Mouse (Mus musculus): ENCODE measurements at regions not wholly inside any gene's neighbourhood (a gene's known extent, or its start where the extent isn't known, plus 50 kb on each side); places are given as distances from the start of the nearest gene placed in this dataset.

DNA sequence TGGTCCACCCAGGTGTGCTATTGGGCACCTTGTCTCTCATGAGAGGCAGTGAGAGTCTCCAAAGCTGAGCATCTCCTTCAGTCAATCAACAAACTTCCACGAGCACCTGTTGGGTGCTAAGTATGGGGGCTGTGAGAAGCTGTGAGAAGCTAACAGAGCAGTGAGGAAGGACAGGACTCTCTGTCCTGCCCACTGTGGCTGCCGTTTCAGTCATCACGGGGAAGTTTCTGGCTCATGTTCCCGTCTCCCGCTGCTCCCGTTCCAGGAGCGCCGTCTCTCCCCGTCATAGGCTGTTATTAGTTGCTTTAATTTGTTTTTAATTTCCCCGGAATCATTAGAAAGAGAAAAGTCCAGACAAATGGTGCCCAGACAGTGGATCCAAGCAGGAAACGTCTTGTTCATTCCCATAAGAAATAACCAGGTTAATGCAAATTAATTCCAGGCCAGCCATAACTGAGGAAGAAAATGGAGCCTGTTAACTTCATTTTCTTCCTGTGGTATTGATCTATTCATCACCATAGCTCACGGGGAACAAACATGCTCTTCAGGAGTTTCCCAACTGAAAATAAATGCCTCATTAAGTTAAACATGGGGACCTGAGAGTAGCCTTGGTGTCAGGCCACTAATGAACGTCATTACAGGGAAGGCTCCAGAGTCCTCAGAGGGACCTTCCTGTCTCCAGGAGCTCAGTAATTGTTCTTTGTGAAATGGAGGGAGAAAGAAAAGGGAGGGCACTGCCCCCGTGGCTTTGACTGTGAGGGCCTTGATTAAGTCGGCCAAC is 70.3 kb downstream of the Matn1 start:
- no peak for DNase-seq (ENCODE audit: low spot score)

DNA sequence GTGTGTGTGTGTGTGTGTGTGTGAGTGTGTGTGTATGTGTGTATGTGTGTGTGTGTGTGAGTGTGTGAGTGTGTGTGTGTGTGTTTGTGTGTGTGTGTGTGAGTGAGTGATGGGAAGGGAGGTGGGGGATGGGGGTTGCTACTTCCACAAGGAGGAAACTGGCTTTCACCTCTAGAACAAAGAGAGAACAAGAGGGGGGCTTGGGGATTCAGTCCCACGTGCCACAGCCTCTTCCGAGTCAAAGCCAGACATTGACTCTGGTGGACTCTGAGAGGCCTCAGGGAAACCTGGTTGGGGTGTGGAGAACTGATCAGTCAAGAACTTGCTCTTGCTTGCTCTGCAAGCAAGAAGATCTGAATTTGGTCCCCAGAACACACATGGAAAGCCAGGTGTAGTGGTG is 71.0 kb downstream of the Matn1 start:
- no peak for DNase-seq (ENCODE audit: low spot score)

DNA sequence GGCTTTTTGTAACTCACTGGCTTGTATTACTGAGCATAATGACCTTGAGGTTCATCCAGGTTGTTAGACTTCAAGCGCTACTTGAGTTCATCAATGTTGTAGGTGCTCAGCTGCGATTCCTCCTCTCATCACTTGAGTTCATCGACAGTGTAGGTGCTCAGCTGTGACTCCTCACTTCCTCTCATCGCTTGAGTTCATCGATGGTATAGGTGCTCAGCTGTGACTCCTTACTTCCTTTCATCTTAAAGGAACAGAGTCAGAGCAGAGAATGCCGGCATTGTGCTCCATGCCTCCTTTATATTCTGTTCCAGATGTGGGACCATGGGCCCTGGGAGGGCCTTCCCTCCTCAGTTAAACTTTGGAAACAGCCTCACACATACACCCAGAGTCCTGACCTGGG is 79.4 kb downstream of the Matn1 start:
- no peak for DNase-seq (ENCODE audit: low spot score)

- no peak for DNase-seq (ENCODE audit: low spot score)
These were observed 92.1 kb downstream of the Matn1 start for GRCm38 (mm10) chr4:131036292-131036691.

GRCm38 (mm10) chr4:131037179-131037578 is 93.0 kb downstream of the Matn1 start:
- no peak for DNase-seq (ENCODE audit: low spot score)

GRCm38 (mm10) chr4:131039686-131040085 is 95.5 kb downstream of the Matn1 start:
- DNase-seq (ENCODE audit: low spot score), result no peak

- no peak for DNase-seq (ENCODE audit: low spot score)
These were observed 97.0 kb downstream of the Matn1 start for GRCm38 (mm10) chr4:131041210-131041609.

GRCm38 (mm10) chr4:131046101-131046500 is 101.9 kb downstream of the Matn1 start:
- no peak for DNase-seq (ENCODE audit: low spot score)

- DNase-seq (ENCODE audit: low spot score), result no peak
These were observed 102.9 kb downstream of the Matn1 start for GRCm38 (mm10) chr4:131046969-131047650.

DNA sequence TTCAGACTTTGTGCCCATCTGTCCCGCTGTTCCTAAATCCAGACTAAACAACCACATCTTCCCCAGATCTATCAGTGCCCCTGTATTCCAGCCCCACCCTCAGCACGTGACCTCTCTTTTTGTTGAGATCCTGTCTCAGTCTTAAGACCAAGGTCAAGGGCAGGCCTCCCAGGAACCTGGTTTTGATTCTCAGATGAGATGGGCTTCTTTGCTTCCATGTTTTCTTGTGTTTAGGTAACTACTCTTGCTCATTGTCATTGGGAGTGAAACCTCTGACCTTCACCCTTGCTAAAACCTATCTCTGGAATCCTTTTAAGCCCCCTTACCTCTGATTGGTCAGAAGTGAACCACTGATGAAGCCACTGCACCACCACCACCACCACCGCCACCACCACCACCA is 112.1 kb downstream of the Matn1 start:
- no peak for DNase-seq (ENCODE audit: low spot score)

DNA sequence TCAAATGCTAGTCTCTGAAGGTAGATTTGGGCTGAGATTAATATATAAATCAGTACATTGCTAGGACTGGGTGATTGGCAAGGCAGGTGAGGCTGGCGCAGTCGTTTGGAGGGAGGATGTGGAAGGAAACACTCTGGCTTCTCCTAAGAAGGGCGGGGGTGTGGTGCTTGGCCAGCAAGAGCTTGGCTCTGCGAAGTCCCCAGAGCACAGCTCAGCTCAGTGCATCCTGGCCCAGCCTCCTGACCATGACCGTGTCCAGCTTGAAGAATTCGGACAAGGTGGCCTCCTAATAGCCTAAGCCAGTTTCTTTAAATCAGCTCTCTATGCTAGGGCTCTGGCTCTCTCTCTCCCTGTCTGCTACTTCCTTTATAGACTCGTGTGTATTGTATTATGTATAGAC is 115.4 kb downstream of the Matn1 start:
- no peak for DNase-seq (ENCODE audit: low spot score)

DNA sequence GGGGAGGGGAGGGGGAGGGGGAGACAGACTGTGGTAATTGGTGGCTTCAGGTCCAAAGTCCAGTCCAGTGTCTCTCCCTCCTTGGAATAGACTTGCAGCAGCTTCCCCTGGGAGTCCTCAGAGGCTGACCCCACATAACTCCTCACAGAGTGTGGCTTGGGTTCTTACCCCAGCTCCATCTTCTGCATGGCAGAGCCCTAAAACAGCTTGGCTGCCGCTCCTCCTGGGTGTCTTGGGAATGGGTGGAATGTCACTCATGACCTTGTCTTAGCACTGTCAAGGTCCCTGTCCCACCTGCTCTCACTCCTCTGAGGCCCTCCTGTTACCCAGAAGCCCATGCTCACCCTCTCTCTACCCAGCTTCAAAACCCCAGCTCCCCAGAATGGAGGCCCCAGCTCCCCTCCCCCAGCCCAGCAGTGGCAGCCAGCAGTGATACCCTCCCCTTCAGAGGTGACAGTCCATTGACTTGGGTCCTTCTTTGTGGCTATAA is 116.1 kb downstream of the Matn1 start:
- no peak for DNase-seq (ENCODE audit: low spot score)

GRCm38 (mm10) chr4:131060706-131061105 is 116.5 kb downstream of the Matn1 start:
- DNase-seq (ENCODE audit: low spot score), result no peak

DNA sequence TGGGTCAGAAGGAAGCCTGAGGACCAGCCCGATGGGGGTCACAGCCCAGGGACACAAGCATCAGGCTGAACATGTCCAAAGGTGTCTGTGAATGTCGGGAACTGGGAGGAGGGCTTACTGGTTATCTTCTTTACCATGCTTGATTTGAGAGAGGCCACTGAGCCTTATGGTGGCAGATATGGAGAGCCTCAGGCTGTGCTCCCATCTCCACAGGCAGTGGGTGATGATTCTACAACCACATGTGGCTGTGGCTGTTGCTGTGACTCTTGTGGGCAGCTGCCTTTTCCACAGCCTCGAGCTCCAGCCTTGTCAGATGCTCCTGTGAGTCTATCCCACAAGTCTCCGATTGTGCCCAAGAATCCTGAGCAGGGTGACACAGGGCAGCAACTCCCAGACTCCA is 118.4 kb downstream of the Matn1 start:
- DNase-seq (ENCODE audit: low spot score), result no peak

DNA sequence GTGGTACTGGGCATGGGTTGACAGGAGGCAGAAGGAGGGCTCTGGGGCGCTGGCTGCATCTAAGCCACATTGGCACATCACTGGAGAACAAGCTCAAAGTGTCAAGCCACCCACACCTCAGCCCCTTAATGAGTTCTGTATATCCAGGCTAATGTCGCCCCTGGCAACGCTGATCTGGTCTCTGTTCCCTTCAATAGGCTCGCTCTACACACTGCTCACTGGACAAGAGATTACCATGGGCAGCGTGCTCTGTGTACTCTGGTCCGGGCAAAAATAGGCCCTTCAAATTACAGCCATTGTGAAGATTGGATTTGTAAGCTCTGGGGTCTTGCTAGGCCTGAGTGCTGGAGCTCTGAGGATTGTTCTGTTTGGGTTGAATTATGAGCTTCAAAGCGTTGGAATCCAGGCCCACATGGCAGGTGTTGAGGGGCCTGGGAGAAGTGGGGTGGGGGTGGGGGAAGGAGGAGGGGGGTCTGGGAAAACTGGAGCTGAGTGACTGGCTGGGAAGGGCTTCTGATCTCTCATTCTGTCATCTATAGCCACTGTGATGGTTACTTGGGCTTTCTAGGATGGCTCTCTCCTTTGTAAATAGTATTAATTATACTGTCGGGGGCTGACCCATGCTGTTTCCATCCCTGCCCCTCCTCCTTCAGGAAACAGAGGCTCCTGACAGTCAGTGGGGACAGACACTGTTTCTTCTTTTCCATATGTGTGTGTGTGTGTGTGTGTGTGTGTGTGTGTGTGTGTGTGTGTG is 122.2 kb downstream of the Matn1 start:
- no peak for DNase-seq (ENCODE audit: low spot score)

- no peak for DNase-seq (ENCODE audit: low spot score)
These were observed 126.4 kb downstream of the Matn1 start for GRCm38 (mm10) chr4:131070566-131070965.

- no peak for DNase-seq (ENCODE audit: low spot score)
These were observed 128.4 kb downstream of the Matn1 start for GRCm38 (mm10) chr4:131072623-131073022.

- DNase-seq (ENCODE audit: low spot score), result no peak
These were observed 129.2 kb downstream of the Matn1 start for GRCm38 (mm10) chr4:131073420-131073819.

- no peak for DNase-seq (ENCODE audit: low spot score)
These were observed 131.2 kb downstream of the Matn1 start for GRCm38 (mm10) chr4:131075326-131075932.

DNA sequence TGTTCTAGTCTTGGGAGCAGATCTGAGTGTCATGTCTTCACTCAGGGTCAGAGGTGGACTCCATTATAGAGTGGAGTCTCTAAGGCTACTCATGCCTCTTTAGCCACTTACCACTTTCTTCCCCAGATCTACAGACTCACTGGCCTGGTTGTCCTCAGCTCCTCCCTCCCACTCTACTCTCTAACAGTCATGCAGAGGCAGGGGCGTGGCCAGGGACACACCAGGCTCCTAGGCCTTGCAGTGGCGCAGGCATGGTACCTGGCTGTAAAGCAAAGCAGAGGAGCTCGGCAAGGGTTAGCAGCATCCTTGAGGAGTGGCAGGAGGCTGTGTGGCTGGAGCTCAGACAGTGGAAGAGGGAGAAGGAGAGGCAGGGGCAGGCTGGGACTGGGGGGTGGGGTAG is 132.4 kb downstream of the Matn1 start:
- no peak for DNase-seq (ENCODE audit: low spot score)

- no peak for DNase-seq (ENCODE audit: low spot score)
These were observed 135.9 kb downstream of the Matn1 start for GRCm38 (mm10) chr4:131080113-131080512.

DNA sequence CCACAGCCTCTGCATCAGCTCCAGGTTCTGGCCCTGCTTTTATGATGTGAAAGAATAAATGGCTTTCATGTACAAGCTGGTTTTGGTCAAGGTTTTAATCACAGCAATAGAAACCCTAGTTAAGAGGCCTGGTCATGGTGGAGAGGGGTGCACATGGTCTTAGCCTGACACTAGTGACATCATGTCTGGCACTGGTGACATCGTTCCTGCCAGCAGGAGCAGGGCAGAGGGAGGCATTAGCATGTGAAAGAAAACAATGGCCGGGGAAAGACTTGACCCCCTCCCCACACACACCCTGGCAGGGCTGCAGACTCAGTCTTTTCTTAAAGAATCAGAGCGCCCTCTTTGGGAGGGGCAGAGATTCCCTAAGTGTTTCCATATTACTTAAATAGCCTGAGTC is 139.2 kb downstream of the Matn1 start:
- DNase-seq (ENCODE audit: low spot score), result no peak

Measured in ovary, postnatal 14 days (tissue).